In genomic region chr13:109619158-109619657, GRCm38 (mm10) we compare ENCODE assay signal across 22 mouse cellular contexts.
"Had no signal": no experiment of that assay in that cellular context is flagged by ENCODE, and none has a peak within 500 bp of the region (broad histone marks: within the 10 kb centered on the region; RNA-seq: fewer than 3 reads in every experiment).

No protein-coding gene starts in this region.

- ATAC-seq: forebrain, postnatal 0 days; hindbrain, postnatal 0 days had no signal

- H3K9me3 ChIP-seq: heart, embryonic 13.5 days; heart, embryonic 15.5 days; hindbrain, embryonic 13.5 days; hindbrain, embryonic 15.5 days; limb, embryonic 10.5 days; limb, embryonic 12.5 days had no signal

- H3K27me3 ChIP-seq: heart, embryonic 13.5 days; heart, embryonic 15.5 days; hindbrain, embryonic 13.5 days; hindbrain, embryonic 15.5 days; limb, embryonic 12.5 days had no signal

- DNase-seq: forebrain, postnatal 0 days; gastrocnemius, postnatal 14 days; gastrocnemius, postnatal 36 days; heart, adult 11 months; heart, adult 2 months; heart, postnatal 14 days; heart, postnatal 36 days; kidney, adult 18-20 months; kidney, adult 8-10 months; kidney, postnatal 10 days; kidney, postnatal 25 days; kidney, postnatal 4 days had no signal

- H3K36me3 ChIP-seq: heart, embryonic 13.5 days; heart, embryonic 15.5 days; hindbrain, embryonic 13.5 days; hindbrain, embryonic 15.5 days; limb, embryonic 10.5 days; limb, embryonic 12.5 days had no signal

- H3K4me2 ChIP-seq: heart, embryonic 11.5 days; heart, embryonic 13.5 days; heart, embryonic 15.5 days; hindbrain, embryonic 13.5 days; hindbrain, embryonic 15.5 days; limb, embryonic 12.5 days had no signal

- H3K4me3 ChIP-seq: heart, adult 2 months; heart, embryonic 13.5 days; heart, embryonic 15.5 days; hindbrain, embryonic 13.5 days; hindbrain, embryonic 15.5 days; layer of hippocampus, adult 2 months; left cerebral cortex, adult 2 months; limb, embryonic 10.5 days; limb, embryonic 12.5 days had no signal

- H3K4me1 ChIP-seq: limb, embryonic 12.5 days had no signal

- H3K9ac ChIP-seq: forebrain, postnatal 0 days; heart, embryonic 13.5 days; heart, embryonic 15.5 days; hindbrain, embryonic 13.5 days; hindbrain, embryonic 15.5 days; limb, embryonic 12.5 days had no signal

- H3K27ac ChIP-seq: heart, adult 2 months; heart, embryonic 13.5 days; heart, embryonic 15.5 days; hindbrain, embryonic 13.5 days; hindbrain, embryonic 15.5 days; hindbrain, postnatal 0 days; layer of hippocampus, adult 2 months; left cerebral cortex, adult 2 months; limb, embryonic 10.5 days; limb, embryonic 12.5 days had no signal
